Mouse (Mus musculus) mature B cell (primary cell): ENCODE data around the gene Atg4b.
"Not testable (repeated sequence)": the region's sequence is repeated elsewhere in the genome, so short reads cannot be mapped to it uniquely, and the experiment has no call there.

Experiments
- in situ Hi-C: fragments of 300-500 bp; cut with MboI; formaldehyde crosslinking; loops from 2 replicates; pipeline ENCODE4 v1.14.3; 2019

Gene Atg4b

DNA sequence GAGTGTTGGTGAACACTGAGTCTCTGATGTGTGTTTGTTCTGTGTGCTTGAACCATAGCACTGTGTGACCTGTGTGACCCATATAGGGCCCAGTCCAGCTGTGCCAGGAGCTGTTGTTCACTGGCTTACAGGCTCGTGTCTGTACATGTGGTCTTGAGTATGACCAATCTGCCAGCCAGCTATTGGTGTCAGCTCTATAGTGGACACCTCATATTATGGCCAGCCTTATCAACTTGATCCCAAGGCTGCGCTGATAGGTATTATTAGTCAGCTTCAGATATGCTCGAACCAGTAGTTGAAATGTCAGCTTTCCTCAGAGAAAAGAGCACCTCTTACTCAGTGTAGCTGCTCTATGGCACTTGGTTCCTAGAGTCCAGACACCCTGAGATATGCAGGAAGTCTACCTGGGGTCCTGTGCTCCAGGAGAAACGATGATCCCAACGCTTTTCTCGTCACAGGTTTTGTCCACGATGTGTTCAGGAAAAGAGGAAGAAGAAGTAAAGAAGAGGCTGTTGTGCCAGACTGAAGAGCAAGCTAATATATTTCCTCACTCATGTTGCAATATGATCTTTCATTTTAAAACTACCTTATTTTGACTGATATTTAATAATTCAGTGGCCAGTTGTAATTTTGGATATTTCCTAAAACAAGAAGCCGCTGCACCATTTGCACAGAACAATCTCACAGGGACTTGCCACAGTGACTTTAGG, 66.7 kb downstream of the Atg4b start:
- in situ Hi-C loops: loop anchor here (25.0 kb wide), 1 partner anchor 906 kb away; the partner anchor contains the start of genes Ankmy1, Dusp28 and Rnpepl1

- in situ Hi-C loops: loop anchor here (25.0 kb wide), 1 partner anchor 906 kb away; the partner anchor contains the start of genes Ankmy1, Dusp28 and Rnpepl1
These were observed 67.4 kb downstream of the Atg4b start for GRCm38 (mm10) chr1:93818722-93819121.

- in situ Hi-C loops: loop anchor here (25.0 kb wide), 1 partner anchor 912 kb away; the partner anchor contains the start of genes Ankmy1, Dusp28 and Rnpepl1
These were observed 72.6 kb downstream of the Atg4b start for GRCm38 (mm10) chr1:93823796-93824495.

DNA sequence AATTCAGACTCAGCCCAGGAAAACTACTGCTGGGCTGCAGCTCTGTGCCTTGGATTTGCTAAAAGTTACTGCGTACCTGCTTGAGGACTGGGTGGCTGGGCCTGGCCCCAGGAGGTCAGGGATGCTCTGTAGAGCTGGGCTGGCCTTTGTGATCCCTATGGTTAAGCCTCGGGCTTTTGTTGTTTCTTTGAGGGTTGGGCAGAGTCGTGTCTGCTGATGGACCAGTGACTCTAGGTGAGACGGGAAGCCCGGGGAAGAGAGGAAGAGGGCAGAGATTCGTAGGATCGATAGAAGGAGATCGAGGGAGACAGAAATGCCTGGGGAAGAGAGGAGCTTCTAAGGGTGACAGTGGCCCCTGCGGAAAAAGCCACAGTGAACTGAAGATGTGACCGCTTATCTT, 73.3 kb downstream of the Atg4b start, which contains the start of gene D2hgdh:
Gene D2hgdh, plus strand, starts transcription at position 301 of the 400 bp plus-strand sequence.
- in situ Hi-C loops: loop anchor here (25.0 kb wide), 1 partner anchor 912 kb away; the partner anchor contains the start of genes Ankmy1, Dusp28 and Rnpepl1

DNA sequence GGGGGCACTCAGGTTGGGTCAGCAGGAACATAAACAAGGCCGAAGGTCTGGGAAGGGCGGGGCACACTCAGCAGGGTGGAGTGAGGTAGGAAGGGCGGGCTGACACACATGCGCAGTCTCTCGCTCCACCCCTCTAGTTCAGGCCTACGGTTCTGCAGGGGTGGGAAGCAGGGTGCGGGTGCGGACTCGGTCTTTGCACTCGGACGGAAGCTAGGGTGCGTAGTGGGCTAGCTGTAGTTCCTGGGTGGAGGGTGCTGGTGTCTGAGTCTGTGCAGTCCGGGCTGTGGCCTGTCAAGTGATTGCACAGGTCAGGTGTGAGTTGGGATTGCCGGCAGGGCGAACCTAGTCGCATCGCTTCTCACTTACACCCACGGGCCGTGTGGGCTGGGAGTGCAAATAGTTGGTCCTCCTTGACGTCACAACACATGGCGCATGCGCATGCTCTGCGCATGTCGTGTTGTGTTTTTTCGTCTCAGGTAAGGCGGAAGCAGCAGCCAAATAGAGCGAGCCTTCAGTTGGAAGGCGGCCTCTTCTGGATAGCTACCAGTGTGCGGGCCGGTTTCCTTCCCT, 73.9 kb downstream of the Atg4b start:
- in situ Hi-C loops: no loop called here

- in situ Hi-C loops: no loop called here
These were observed 74.7 kb downstream of the Atg4b start for GRCm38 (mm10) chr1:93825771-93826539.

DNA sequence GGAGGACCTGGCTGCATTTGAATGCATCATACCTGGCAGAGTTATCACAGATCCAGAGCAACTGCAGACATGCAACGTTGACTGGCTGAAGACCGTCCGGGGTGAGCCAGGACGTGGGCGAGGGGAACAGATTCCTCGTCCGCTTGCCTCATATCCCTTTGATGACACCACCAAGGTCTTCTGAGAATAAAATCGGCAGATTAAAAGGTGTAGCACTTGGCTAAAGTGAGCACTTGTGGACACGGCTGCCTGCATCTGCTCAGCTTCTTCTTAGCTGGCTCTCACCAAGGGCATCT, 75.2 kb downstream of the Atg4b start:
- in situ Hi-C loops: no loop called here

GRCm38 (mm10) chr1:93832754-93833360, 81.6 kb downstream of the Atg4b start:
- in situ Hi-C loops: not testable (repeated sequence)

DNA sequence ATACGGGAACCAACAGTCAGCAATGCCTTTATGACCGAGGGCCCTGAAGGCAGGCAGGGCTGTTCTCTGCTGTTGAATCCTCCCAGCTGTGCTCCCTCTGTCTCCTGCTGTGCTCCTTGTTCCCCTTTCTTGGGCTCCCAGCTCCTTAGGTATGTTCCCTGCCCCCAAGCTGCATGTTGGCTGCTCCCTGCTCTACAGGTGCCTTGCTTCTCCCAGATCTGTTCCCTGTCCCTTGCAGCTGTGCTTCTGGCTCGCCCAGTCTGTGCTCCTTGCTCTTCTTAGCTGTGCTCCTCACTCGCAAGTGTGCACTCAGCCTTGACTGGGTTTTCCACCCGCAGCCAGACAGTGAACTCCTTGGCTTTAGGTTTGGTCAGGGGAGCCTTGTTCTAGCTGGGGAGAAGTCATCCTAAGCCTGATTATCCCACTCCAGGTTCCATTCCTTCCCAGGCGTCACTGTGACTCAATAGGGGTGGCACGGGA, 83.4 kb downstream of the Atg4b start:
- in situ Hi-C loops: no loop called here

GRCm38 (mm10) chr1:93835211-93835610, 83.9 kb downstream of the Atg4b start:
- in situ Hi-C loops: no loop called here

GRCm38 (mm10) chr1:93835876-93836531, 84.7 kb downstream of the Atg4b start:
- in situ Hi-C loops: no loop called here

GRCm38 (mm10) chr1:93836532-93836913, 85.2 kb downstream of the Atg4b start:
- in situ Hi-C loops: no loop called here

DNA sequence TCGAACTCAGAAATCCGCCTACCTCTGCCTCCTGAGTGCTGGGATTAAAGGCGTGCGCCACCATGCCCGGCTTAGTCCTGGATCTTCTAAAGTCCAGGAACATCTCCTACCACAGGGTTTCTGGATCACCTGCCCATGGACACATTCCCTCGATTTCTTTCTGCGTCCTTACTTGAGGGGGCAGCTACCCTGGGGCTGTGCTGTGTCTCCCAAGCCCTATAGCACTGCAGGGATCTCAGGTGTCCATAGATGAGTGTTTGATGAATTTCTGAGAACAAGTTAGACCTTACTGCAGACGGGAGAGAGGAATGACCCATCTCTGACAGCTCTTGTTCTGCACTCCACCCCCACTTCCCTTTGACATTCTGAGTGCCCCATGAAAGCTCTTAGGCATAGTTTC, 86.0 kb downstream of the Atg4b start:
- in situ Hi-C loops: no loop called here

DNA sequence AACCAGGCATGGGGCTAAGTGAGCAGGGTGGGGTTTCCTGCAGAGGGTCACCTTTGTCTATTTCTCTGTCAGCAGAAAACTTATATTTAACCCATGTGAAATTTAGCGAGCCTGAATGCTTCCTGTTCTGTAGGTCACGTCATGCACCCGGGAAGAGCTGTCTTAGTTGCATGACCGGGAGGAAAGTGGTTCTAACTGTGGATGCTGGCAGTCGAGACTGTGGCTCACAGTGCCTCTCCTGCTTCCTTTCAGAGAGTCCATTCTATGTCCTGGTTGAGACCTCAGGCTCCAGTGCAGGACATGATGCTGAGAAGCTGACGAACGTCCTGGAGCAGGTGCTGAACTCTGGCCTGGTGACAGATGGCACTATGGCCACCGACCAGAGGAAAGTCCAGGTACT, 87.3 kb downstream of the Atg4b start:
- in situ Hi-C loops: not testable (repeated sequence)
